Mouse (Mus musculus): ENCODE data around the gene Pde8a. TPM values are rescaled to one million over a fixed set of nuclear protein-coding genes. Genes with fewer than 3 reads are reported as not detected.
A peak's percentile ranks its signal among the peaks of the same experiment; 100 is the strongest.

Pde8a gene
- polyA plus RNA-seq, 1 experiment from 2014 or later, result 2.5 TPM

DNA sequence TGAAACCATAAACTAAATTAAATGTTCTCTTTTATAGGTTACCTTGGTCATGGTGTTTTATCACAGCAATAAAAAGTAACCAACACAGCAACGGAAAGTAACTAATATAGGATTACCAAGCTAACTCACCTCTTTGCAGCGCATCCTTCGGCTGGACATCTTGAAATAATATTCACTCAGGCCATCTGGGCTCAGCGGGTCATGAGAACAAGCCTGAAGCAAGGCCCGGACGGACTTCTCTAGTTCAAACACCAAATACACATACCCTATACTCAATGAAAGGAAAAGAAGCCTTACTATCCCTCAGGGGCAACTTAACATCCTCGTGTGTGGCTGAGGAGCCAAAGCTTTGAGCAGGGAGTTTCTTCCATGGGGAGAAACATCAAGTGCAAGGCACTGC lies 142.3 kb downstream of the Pde8a start:
- no peaks in the 10 kb centered on the region for H3K36me3 ChIP-seq (ENCODE audit: control insufficient read depth, insufficient read depth)
- H3K4me1 ChIP-seq (ENCODE audit: control insufficient read depth, insufficient read depth, low read length), result no peaks in the 10 kb centered on the region
- no peak for ATAC-seq (replicated peaks; ENCODE audit: extremely low read depth, insufficient read depth, low FRiP score)
- H3K9ac ChIP-seq (ENCODE audit: low read length), result no peak overlapping the region
- H3K27ac ChIP-seq (ENCODE audit: low read length), result no peak overlapping the region
- H3K27me3 ChIP-seq (ENCODE audit: control insufficient read depth, insufficient read depth, low read length), result no peaks in the 10 kb centered on the region
- 82% methylated on average over 7 of the region's 7 CpGs for WGBS
- H3K4me2 ChIP-seq (ENCODE audit: low read depth, low read length), result no peak overlapping the region
- H3K4me3 ChIP-seq (ENCODE audit: low read length), result no peak overlapping the region
- H3K9me3 ChIP-seq (replicated peaks; ENCODE audit: control insufficient read depth, low read length), result no peaks in the 10 kb centered on the region

DNA sequence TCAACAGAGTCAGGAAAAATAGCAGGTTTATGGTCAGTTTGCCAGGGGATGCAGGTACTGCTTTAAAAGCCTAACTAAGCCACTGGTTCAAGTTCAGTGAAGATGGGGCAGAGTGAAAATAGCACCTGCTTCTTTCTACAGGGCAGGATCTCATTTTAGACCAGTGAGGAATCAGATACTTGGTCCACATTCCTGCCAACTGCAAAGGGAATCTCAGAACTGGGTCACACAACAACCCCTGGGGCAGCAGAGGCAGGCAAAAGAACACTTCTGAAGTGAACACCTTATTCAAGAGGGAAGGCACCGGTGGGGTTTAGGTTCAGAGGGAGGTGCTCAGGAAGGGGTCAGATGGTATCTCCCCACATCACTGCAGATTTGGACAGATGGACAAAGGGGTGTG lies 143.0 kb downstream of the Pde8a start:
- ATAC-seq (replicated peaks; ENCODE audit: extremely low read depth, insufficient read depth, low FRiP score), result no peak
- no peak overlapping the region for H3K4me3 ChIP-seq (ENCODE audit: low read length)
- no peak overlapping the region for H3K4me2 ChIP-seq (ENCODE audit: low read depth, low read length)
- no peaks in the 10 kb centered on the region for H3K4me1 ChIP-seq (ENCODE audit: control insufficient read depth, insufficient read depth, low read length)
- H3K27ac ChIP-seq (ENCODE audit: low read length), result no peak overlapping the region
- H3K27me3 ChIP-seq (ENCODE audit: control insufficient read depth, insufficient read depth, low read length), result no peaks in the 10 kb centered on the region
- no peak overlapping the region for H3K9ac ChIP-seq (ENCODE audit: low read length)
- no peaks in the 10 kb centered on the region for H3K9me3 ChIP-seq (replicated peaks; ENCODE audit: control insufficient read depth, low read length)
- 84% methylated on average over 1 of the region's 1 CpGs for WGBS
- H3K36me3 ChIP-seq (ENCODE audit: control insufficient read depth, insufficient read depth), result no peaks in the 10 kb centered on the region

DNA sequence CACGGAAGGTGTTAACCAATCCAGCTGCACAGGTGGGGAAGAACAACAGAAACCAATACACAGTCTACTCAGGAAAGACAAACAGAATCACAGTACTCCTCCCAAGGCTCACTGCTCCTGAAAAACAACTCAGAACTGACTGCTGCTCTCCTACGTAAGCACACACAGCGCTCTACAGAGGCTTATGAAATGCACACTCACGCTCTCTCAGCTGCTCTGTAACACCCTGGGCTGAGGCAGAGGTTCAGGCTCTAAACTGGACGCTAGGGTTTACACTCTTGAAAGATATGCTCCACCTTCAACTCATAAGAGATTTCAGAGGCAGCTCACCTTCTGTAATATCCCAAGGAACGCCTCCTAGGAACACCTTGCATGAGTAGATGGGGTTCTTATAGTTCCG lies 143.6 kb downstream of the Pde8a start:
- no peaks in the 10 kb centered on the region for H3K27me3 ChIP-seq (ENCODE audit: control insufficient read depth, insufficient read depth, low read length)
- H3K4me2 ChIP-seq (ENCODE audit: low read depth, low read length), result no peak overlapping the region
- H3K36me3 ChIP-seq (ENCODE audit: control insufficient read depth, insufficient read depth), result no peaks in the 10 kb centered on the region
- no peaks in the 10 kb centered on the region for H3K4me1 ChIP-seq (ENCODE audit: control insufficient read depth, insufficient read depth, low read length)
- no peak overlapping the region for H3K27ac ChIP-seq (ENCODE audit: low read length)
- ATAC-seq (replicated peaks; ENCODE audit: extremely low read depth, insufficient read depth, low FRiP score), result no peak
- no peaks in the 10 kb centered on the region for H3K9me3 ChIP-seq (replicated peaks; ENCODE audit: control insufficient read depth, low read length)
- no peak overlapping the region for H3K9ac ChIP-seq (ENCODE audit: low read length)
- WGBS, result 78% methylated on average over 7 of the region's 7 CpGs
- no peak overlapping the region for H3K4me3 ChIP-seq (ENCODE audit: low read length)

DNA sequence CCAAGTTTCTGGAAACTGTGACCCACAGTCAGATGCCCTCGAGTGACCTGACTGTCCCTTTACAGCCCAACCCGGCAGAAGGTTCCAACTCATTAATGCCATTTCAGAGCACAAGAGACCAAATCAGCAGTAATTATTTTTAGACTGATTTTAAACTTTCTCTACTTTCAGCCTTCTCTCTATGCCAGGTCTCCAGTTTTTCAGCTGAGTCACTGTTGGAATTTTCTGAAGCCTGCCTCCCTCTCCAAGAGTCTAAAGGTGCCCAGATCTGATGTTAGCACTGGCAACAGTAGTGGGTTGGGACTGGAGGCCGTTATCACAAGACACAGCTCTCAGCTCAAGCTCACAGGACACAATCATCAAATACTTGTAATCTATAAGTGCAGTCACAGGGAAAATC lies 154.6 kb downstream of the Pde8a start:
- Histone ChIP-seq H3K9ac (ENCODE audit: low read length) (no peak overlapping the region), H3K4me3 (ENCODE audit: low read length) (no peak overlapping the region), H3K36me3 (ENCODE audit: control insufficient read depth, insufficient read depth) (no peaks in the 10 kb centered on the region), H3K9me3 (replicated peaks; ENCODE audit: control insufficient read depth, low read length) (no peaks in the 10 kb centered on the region), H3K27me3 (ENCODE audit: control insufficient read depth, insufficient read depth, low read length) (no peaks in the 10 kb centered on the region), H3K27ac (ENCODE audit: low read length) (no peak overlapping the region), H3K4me1 (ENCODE audit: control insufficient read depth, insufficient read depth, low read length) (peaks cover 2% of the 10 kb centered on the region; the same call in 1 of the 2 replicates), H3K4me2 (ENCODE audit: low read depth, low read length) (no peak overlapping the region)
- ATAC-seq (replicated peaks; ENCODE audit: extremely low read depth, insufficient read depth, low FRiP score), result no peak
- WGBS, result 65% methylated on average over 3 of the region's 3 CpGs

DNA sequence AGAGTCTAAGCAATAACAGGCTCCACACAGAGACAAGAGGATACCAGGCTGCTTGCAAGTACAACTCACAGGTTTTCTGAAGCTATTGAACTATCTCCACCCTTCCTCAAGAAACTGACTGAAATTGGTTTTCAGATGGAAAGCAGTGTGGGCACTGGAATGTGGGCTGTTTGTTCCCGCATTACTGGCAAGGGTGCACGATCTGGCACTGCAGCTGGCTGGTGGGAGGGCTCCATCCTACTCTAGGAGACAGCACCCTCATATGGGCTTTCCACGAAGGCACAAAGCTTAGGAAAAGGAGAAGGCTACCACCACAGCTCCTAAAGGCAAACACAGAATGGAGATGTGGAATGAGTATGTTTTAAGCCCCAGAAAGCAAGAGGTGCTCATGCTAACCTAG lies 156.3 kb downstream of the Pde8a start:
- H3K9me3 ChIP-seq (replicated peaks; ENCODE audit: control insufficient read depth, low read length), result no peaks in the 10 kb centered on the region
- H3K27ac ChIP-seq (ENCODE audit: low read length), result no peak overlapping the region
- ATAC-seq (replicated peaks; ENCODE audit: extremely low read depth, insufficient read depth, low FRiP score), result no peak
- no peaks in the 10 kb centered on the region for H3K36me3 ChIP-seq (ENCODE audit: control insufficient read depth, insufficient read depth)
- no peak overlapping the region for H3K4me2 ChIP-seq (ENCODE audit: low read depth, low read length)
- H3K4me3 ChIP-seq (ENCODE audit: low read length), result no peak overlapping the region
- 0 out of 2 replicates have a peak, but pooled peaks cover 2% of the 10 kb centered on the region for H3K27me3 ChIP-seq (ENCODE audit: control insufficient read depth, insufficient read depth, low read length)
- 52% methylated on average over 3 of the region's 3 CpGs for WGBS
- no peak overlapping the region for H3K9ac ChIP-seq (ENCODE audit: low read length)
- peaks cover 2% of the 10 kb centered on the region; the same call in 1 of the 2 replicates for H3K4me1 ChIP-seq (ENCODE audit: control insufficient read depth, insufficient read depth, low read length)

GRCm38 (mm10) chr7:81371811-81372210 lies 158.4 kb downstream of the Pde8a start:
- WGBS, result 24% methylated on average over 5 of the region's 5 CpGs
- H3K4me3 ChIP-seq (ENCODE audit: low read length), result no peak overlapping the region
- no peak overlapping the region for H3K27ac ChIP-seq (ENCODE audit: low read length)
- H3K9me3 ChIP-seq (replicated peaks; ENCODE audit: control insufficient read depth, low read length), result no peaks in the 10 kb centered on the region
- no peak overlapping the region for H3K9ac ChIP-seq (ENCODE audit: low read length)
- H3K4me1 ChIP-seq (ENCODE audit: control insufficient read depth, insufficient read depth, low read length), result peaks cover 2% of the 10 kb centered on the region; the same call in 1 of the 2 replicates
- no peak for ATAC-seq (replicated peaks; ENCODE audit: extremely low read depth, insufficient read depth, low FRiP score)
- H3K27me3 ChIP-seq (ENCODE audit: control insufficient read depth, insufficient read depth, low read length), result 0 out of 2 replicates have a peak, but pooled peaks cover 2% of the 10 kb centered on the region
- no peaks in the 10 kb centered on the region for H3K36me3 ChIP-seq (ENCODE audit: control insufficient read depth, insufficient read depth)
- no peak overlapping the region; the same call in 1 of the 2 replicates for H3K4me2 ChIP-seq (ENCODE audit: low read depth, low read length)

DNA sequence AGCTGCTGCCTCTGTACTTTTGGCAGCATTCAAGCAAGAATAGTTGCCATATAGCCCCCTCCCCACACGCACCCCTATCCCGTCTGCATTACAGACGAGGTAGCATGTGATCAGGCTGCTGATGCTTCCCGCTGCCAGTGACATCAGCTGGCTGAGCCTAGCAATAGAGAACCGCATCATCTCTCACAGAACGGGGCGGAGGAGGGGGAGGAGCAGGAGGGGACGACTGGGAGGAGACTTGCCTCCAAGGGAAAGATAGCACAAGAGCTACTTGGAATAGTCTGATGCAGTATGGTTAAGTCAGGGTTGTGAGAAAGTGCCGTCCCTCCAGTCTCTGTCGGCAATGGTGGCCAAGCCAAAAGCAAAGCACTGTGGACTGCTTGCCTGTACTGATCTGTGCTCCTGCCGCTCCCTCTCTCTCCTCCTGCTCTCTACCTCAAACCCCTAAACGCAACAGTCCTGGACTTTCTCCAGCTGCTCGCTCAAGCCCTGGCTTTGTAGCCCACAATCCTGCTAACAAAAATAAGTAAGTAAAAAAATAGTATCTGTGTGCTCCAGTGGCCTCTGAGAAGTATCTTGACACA lies 159.0 kb downstream of the Pde8a start:
- WGBS, result 5% methylated on average over 13 of the region's 13 CpGs
- Histone ChIP-seq H3K9ac (ENCODE audit: low read length) (peak overlapping the region; percentile 29; the same call in 1 of the 2 replicates), H3K9me3 (replicated peaks; ENCODE audit: control insufficient read depth, low read length) (no peaks in the 10 kb centered on the region), H3K4me2 (ENCODE audit: low read depth, low read length) (peak overlapping the region; percentile 55), H3K4me3 (ENCODE audit: low read length) (peak overlapping the region; percentile 24), H3K36me3 (ENCODE audit: control insufficient read depth, insufficient read depth) (no peaks in the 10 kb centered on the region), H3K4me1 (ENCODE audit: control insufficient read depth, insufficient read depth, low read length) (peaks cover 2% of the 10 kb centered on the region; the same call in 1 of the 2 replicates), H3K27ac (ENCODE audit: low read length) (no peak overlapping the region), H3K27me3 (ENCODE audit: control insufficient read depth, insufficient read depth, low read length) (0 out of 2 replicates have a peak, but pooled peaks cover 2% of the 10 kb centered on the region)
- ATAC-seq (replicated peaks; ENCODE audit: extremely low read depth, insufficient read depth, low FRiP score), result peak; percentile 41; the same call in 1 of the 2 replicates

- WGBS, result 60% methylated on average over 1 of the region's 1 CpGs
- Histone ChIP-seq H3K27ac (ENCODE audit: low read length) (no peak overlapping the region), H3K9ac (ENCODE audit: low read length) (no peak overlapping the region), H3K4me3 (ENCODE audit: low read length) (no peak overlapping the region), H3K9me3 (replicated peaks; ENCODE audit: control insufficient read depth, low read length) (no peaks in the 10 kb centered on the region), H3K4me1 (ENCODE audit: control insufficient read depth, insufficient read depth, low read length) (no peaks in the 10 kb centered on the region), H3K4me2 (ENCODE audit: low read depth, low read length) (no peak overlapping the region), H3K27me3 (ENCODE audit: control insufficient read depth, insufficient read depth, low read length) (no peaks in the 10 kb centered on the region), H3K36me3 (ENCODE audit: control insufficient read depth, insufficient read depth) (no peaks in the 10 kb centered on the region)
- ATAC-seq (replicated peaks; ENCODE audit: extremely low read depth, insufficient read depth, low FRiP score), result no peak
Measured at GRCm38 (mm10) chr7:81379363-81379762, 166.0 kb downstream of the Pde8a start.
